Mouse (Mus musculus): ENCODE results near the gene Pde4d. TPM values are rescaled to one million over a fixed set of nuclear protein-coding genes. Genes with fewer than 3 reads are reported as not detected.

Gene Pde4d
- polyA plus RNA-seq, 1 experiment from 2014 or later = 16.7 TPM

DNA sequence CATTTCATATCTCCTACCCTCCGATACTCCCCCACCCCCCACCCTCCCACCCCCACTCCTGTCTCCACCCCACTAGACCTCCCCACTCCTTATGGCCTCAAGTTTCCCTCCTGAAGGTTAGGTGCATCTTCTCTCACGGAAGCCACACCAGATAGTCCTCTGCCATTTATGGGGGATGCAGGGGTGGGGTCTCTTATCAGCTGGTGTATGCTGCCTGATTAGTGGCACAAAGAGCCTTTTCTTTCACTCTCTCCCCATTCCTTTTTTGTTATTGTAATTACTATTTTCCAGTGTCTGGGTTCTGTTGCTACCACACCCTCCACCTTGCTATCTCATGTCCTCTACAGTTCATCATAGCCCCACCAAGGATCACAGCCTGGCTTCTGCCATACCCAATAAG is 1194.3 kb downstream of the Pde4d start:
- no peak for ATAC-seq (replicated peaks; ENCODE audit: low FRiP score)
- H3K36me3 ChIP-seq = no peaks in the 10 kb centered on the region
- H3K4me3 ChIP-seq (replicated peaks) = no peak overlapping the region
- H3K27me3 ChIP-seq = no peaks in the 10 kb centered on the region
- H3K4me1 ChIP-seq = 0 out of 2 replicates have a peak, but pooled peaks cover 3% of the 10 kb centered on the region
- H3K9ac ChIP-seq = no peak overlapping the region
- H3K27ac ChIP-seq = no peak overlapping the region
- WGBS = 85% methylated on average over 2 of the region's 2 CpGs
- no peak overlapping the region for H3K4me2 ChIP-seq
- H3K9me3 ChIP-seq (replicated peaks) = no peaks in the 10 kb centered on the region

DNA sequence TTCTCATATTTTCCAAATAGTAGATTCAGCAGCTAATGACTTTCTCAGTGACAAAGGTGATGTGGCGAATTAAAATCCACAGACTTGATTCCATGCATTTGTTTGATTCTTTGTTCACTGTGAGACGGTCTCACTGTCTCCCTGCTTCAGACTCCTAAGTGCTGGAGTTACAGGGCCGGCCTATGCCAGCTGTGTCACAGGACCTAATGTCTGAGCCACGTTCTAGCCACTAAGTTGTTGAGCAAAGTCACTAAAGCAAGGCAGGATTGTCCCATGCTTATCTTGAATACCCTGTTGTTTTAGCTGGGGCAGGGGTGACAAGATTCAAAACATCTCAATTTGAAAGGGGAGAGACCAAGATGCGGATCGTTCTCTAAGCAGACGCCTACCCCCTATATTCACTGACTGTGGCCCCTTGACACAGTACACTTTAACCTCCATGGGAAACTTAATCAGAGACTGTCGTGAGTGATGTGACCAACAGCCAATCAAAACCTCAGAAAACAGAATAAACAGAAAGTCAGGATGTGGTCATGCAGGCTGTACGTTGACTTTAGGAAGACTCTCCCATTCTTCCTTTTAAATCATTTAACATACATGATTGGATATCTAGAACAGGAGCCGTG is 1195.6 kb downstream of the Pde4d start:
- H3K36me3 ChIP-seq = no peaks in the 10 kb centered on the region
- no peak overlapping the region for H3K9ac ChIP-seq
- no peak overlapping the region for H3K4me2 ChIP-seq
- no peak for ATAC-seq (replicated peaks; ENCODE audit: low FRiP score)
- no peaks in the 10 kb centered on the region for H3K9me3 ChIP-seq (replicated peaks)
- WGBS = 49% methylated on average over 10 of the region's 10 CpGs
- H3K27ac ChIP-seq = no peak overlapping the region
- no peak overlapping the region for H3K4me3 ChIP-seq (replicated peaks)
- H3K27me3 ChIP-seq = no peaks in the 10 kb centered on the region
- 0 out of 2 replicates have a peak, but pooled peaks cover 3% of the 10 kb centered on the region for H3K4me1 ChIP-seq

DNA sequence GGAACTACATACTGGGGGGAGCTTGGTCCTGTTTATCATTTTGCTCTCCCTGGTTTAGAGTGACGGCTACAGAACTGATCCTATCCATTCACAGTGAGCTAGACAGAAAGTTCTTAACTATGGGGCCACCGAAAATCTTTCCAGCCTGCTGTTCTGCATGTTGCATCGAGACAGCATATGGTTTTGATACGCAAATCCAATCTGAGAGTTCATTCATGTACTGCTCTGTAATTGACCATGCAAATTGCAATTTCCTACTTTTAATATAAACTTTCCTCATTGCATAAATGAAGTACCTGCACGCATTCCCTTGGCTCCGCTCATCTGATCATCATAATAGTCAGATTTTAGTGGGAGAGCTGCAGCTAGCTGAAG is 1196.1 kb downstream of the Pde4d start:
- H3K9ac ChIP-seq = no peak overlapping the region
- 88% methylated on average over 6 of the region's 6 CpGs for WGBS
- H3K36me3 ChIP-seq = no peaks in the 10 kb centered on the region
- ATAC-seq (replicated peaks; ENCODE audit: low FRiP score) = no peak
- H3K4me2 ChIP-seq = no peak overlapping the region
- no peak overlapping the region for H3K27ac ChIP-seq
- H3K27me3 ChIP-seq = no peaks in the 10 kb centered on the region
- no peaks in the 10 kb centered on the region for H3K9me3 ChIP-seq (replicated peaks)
- 0 out of 2 replicates have a peak, but pooled peaks cover 3% of the 10 kb centered on the region for H3K4me1 ChIP-seq
- no peak overlapping the region for H3K4me3 ChIP-seq (replicated peaks)

DNA sequence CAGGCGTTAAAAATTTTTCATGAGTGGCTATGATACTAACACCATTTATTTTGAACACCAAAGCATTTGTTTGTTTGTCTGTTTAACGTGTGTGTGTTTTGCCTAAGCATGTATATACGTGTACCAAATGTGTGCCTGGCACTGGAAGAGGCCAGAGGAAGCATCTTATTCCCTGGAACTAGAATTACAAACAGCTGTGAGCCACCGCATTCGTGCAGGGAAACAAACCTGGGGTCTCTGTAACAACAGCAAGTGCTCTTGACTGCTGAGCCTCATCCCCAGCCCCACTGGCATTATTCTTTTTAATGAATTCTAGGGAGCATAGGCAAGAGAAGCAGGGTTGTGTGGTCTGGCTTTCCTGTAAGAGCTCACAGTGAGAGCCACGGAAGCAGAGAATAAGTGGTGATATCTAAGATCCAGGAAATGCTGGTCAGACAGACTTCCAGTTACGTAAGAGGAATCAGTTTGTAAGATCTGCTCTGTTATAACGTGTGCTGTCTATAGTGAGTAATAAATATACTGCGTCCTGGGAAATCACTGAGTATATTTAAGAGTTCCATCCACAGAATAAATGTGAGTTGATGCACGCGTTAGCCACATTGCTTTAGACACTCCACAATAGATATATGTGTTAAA is 1197.0 kb downstream of the Pde4d start:
- WGBS = 69% methylated on average over 11 of the region's 11 CpGs
- no peak overlapping the region for H3K4me3 ChIP-seq (replicated peaks)

DNA sequence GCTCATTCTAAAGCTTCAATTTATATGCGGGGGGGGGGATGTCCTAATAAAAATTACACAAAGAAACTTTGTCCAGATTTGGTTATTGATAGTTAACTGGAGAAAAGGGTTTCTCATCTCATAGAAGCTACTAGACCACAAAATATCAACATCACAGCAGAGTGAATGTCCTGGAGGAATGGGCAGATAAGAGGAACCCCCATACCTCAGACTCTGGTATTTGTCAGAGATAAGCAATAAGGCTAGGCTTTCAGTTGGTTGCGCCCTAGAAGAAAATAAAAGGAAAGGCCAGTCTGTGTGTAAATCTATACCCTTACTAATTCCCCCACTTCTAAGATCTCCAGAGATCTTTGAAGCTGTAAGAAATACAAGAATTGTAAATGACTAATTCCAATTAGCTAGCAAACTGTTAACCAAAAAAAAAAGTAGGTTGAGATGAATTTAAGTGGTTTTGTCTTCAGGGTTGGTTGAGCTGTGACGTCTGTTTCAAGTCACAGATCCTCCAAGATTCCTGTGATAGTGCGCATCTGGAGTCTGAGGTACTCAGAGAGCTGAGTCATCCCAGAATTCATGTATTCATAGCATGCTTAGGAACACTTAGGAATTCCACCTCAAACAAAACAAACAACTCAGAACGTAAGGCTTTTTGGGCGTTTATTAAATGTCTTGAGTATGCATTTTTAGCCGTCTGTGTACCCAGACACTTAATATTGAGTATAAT is 1197.9 kb downstream of the Pde4d start:
- H3K27ac ChIP-seq = no peak overlapping the region
- no peaks in the 10 kb centered on the region for H3K36me3 ChIP-seq
- H3K4me3 ChIP-seq (replicated peaks) = no peak overlapping the region
- H3K4me2 ChIP-seq = no peak overlapping the region
- WGBS = 77% methylated on average over 7 of the region's 7 CpGs
- ATAC-seq (replicated peaks; ENCODE audit: low FRiP score) = no peak
- peaks cover 5% of the 10 kb centered on the region; the same call in 1 of the 2 replicates for H3K4me1 ChIP-seq
- H3K9me3 ChIP-seq (replicated peaks) = no peaks in the 10 kb centered on the region
- no peak overlapping the region for H3K9ac ChIP-seq
- no peaks in the 10 kb centered on the region for H3K27me3 ChIP-seq

More for the DNA sequence above, 1197.0 kb downstream of the Pde4d start:
- no peak overlapping the region for H3K4me2 ChIP-seq
- ATAC-seq (replicated peaks; ENCODE audit: low FRiP score) = no peak
- H3K36me3 ChIP-seq = no peaks in the 10 kb centered on the region
- H3K4me1 ChIP-seq = no peaks in the 10 kb centered on the region
- H3K9me3 ChIP-seq (replicated peaks) = no peaks in the 10 kb centered on the region
- H3K27me3 ChIP-seq = no peaks in the 10 kb centered on the region
- no peak overlapping the region for H3K9ac ChIP-seq
- no peak overlapping the region for H3K27ac ChIP-seq

DNA sequence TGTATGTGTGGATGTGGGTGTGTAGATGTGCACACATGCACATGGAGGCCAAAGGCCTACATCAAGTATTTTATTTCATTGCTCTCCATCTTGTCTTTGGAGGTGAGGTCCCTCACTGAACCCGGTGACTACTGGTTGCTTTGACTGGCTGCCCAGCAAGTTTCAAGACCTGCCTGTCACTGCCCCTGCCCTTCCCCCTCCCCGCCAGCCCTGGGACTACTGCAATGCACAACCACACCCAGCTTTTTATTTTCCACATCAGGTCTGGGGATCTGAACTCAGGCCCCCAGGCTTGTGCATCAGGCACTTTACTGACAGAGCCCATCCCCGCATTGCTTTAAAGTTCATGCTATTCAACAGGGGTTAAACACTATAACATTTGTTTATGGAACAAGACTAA is 1198.6 kb downstream of the Pde4d start:
- no peak overlapping the region for H3K9ac ChIP-seq
- H3K27ac ChIP-seq = no peak overlapping the region
- no peaks in the 10 kb centered on the region for H3K36me3 ChIP-seq
- no peaks in the 10 kb centered on the region for H3K27me3 ChIP-seq
- 84% methylated on average over 3 of the region's 3 CpGs for WGBS
- no peaks in the 10 kb centered on the region for H3K9me3 ChIP-seq (replicated peaks)
- H3K4me2 ChIP-seq = no peak overlapping the region
- no peak overlapping the region for H3K4me3 ChIP-seq (replicated peaks)
- ATAC-seq (replicated peaks; ENCODE audit: low FRiP score) = no peak
- peaks cover 11% of the 10 kb centered on the region; the same call in 1 of the 2 replicates for H3K4me1 ChIP-seq

DNA sequence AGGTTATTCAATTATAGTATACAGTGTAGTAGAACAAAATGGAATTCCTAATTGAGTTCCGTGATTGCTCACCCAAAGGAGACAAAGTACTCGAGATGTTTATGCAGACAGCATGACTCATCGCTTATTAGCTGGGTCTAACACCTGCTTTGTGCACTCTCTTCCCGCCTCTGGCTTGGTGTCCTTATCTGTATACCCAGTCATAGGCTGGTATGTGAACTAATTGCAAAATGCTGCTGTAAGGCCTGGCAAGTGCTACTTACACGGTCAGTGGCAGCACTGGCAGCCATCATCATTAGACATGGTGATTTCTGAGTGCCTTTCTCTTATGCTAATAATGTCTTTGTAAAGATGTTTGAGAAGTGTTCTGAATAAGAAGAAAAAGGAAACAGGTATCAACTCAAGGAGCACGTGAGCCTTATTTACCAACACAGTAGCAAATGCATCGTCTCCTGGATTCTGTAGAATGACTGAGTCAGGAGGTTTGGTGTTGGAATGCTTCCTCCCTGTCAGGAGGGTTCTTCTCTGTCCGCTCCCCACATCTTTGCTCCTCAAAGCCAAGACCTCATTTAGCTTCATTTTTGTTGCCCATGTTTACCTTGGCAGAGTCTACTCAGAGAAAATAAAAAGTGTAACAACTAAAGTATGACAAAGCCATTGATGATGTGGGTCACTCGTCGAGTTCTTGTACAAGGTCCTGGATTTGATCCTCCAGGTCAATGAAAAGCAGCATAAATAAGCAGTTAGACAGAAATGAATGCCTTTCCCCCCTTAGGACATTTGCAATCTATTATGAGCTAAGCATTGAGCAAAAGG is 1202.2 kb downstream of the Pde4d start:
- Histone ChIP-seq H3K9me3 (replicated peaks) (no peaks in the 10 kb centered on the region), H3K9ac (no peak overlapping the region), H3K4me3 (replicated peaks) (no peak overlapping the region), H3K36me3 (no peaks in the 10 kb centered on the region), H3K4me2 (no peak overlapping the region), H3K27me3 (no peaks in the 10 kb centered on the region), H3K27ac (no peak overlapping the region), H3K4me1 (peaks cover 13% of the 10 kb centered on the region; the same call in 1 of the 2 replicates)
- ATAC-seq (replicated peaks; ENCODE audit: low FRiP score) = peak; percentile 83
- WGBS = 66% methylated on average over 10 of the region's 10 CpGs

DNA sequence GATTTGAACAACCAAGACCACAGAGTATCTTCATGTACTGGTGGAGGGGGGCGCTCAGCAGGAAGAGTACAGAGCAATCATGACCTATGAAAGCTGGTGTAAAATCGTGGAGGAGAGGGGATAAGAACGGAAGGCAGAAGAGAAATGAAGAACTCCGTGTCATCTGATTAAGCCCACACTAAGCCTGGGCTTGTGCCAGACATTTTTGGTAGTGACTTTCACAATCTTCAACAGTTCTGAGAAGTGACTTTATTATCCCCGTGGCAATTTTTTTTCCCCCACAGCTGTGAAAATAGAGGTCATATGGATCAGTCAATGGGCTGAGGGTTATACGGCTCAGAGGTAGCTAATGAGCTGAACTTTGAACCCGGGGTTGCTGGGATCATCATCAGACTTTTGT is 1202.9 kb downstream of the Pde4d start:
- WGBS = 41% methylated on average over 7 of the region's 7 CpGs
- Histone ChIP-seq H3K27me3 (no peaks in the 10 kb centered on the region), H3K4me1 (peaks cover 13% of the 10 kb centered on the region; the same call in 1 of the 2 replicates), H3K36me3 (no peaks in the 10 kb centered on the region), H3K9ac (no peak overlapping the region), H3K4me2 (no peak overlapping the region), H3K9me3 (replicated peaks) (no peaks in the 10 kb centered on the region), H3K27ac (no peak overlapping the region), H3K4me3 (replicated peaks) (no peak overlapping the region)
- no peak; the same call in 1 of the 2 replicates for ATAC-seq (replicated peaks; ENCODE audit: low FRiP score)

DNA sequence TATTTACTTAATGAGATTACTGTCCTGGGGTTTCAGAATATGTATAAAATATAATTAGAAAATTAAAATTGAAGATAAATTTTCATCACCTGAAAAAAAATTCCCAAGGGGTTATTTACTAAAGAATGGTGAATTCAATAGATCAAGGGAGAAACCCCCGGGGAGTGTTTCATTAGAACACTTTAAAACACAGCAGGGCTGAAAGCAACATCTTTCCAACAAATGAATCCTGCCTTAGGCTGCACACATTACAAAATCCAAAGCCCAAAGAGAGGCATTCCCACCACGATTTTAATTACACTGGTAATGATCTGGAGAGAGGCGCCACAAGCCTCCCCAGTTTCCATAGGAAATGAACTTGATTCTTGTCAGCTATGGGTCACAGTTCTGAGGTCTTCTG is 1205.6 kb downstream of the Pde4d start:
- Histone ChIP-seq H3K27ac (no peak overlapping the region), H3K4me2 (no peak overlapping the region), H3K27me3 (no peaks in the 10 kb centered on the region), H3K36me3 (no peaks in the 10 kb centered on the region), H3K4me3 (replicated peaks) (no peak overlapping the region), H3K9me3 (replicated peaks) (no peaks in the 10 kb centered on the region), H3K4me1 (peaks cover 19% of the 10 kb centered on the region; the same call in 1 of the 2 replicates), H3K9ac (no peak overlapping the region)
- ATAC-seq (replicated peaks; ENCODE audit: low FRiP score) = no peak
- WGBS = 52% methylated on average over 3 of the region's 3 CpGs

DNA sequence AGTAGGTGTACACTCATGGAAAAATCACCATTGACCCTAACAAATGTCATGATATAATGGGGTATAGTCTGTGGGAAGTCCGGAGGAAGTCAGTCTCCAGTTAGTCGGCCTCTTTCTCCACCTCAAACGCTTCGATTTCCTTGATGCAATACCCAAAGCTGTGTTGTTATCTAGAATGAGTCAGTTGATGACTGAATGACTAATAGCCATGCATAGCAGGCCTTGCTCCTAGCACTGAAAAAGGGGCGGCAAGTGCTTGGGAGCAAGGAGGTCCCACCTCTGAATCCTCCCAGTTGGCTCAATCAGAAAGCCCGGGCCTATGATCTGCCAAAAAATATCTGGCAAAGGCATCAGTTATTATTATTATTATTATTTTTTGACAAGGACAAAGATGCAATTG is 1209.4 kb downstream of the Pde4d start:
- Histone ChIP-seq H3K27ac (no peak overlapping the region), H3K9me3 (replicated peaks) (no peaks in the 10 kb centered on the region), H3K4me2 (no peak overlapping the region), H3K4me3 (replicated peaks) (no peak overlapping the region), H3K27me3 (no peaks in the 10 kb centered on the region), H3K36me3 (no peaks in the 10 kb centered on the region), H3K9ac (no peak overlapping the region), H3K4me1 (peaks cover 14% of the 10 kb centered on the region; the same call in 1 of the 2 replicates)
- ATAC-seq (replicated peaks; ENCODE audit: low FRiP score) = no peak
- 65% methylated on average over 6 of the region's 6 CpGs for WGBS

DNA sequence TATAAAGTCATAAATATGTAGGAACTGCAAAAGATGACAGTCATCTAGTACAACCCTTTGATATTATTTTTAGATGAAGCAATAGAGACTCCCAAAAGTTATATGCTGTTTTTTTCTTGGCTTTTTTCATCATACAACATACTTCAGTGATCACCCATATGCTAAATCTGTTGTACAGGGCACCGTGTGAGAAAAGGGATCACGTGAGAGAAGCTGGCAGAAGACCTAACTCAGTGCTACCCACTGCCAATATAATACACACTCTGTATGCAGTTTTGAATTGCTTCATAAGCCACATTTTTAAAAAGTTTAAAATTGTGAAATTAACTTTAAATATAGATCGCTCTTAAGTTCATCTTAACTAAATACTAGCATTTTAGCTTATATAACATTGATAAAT is 1211.6 kb downstream of the Pde4d start:
- Histone ChIP-seq H3K4me1 (peaks cover 26% of the 10 kb centered on the region), H3K27ac (no peak overlapping the region), H3K9me3 (replicated peaks) (no peaks in the 10 kb centered on the region), H3K4me2 (no peak overlapping the region), H3K27me3 (no peaks in the 10 kb centered on the region), H3K9ac (no peak overlapping the region), H3K4me3 (replicated peaks) (no peak overlapping the region), H3K36me3 (no peaks in the 10 kb centered on the region)
- no peak for ATAC-seq (replicated peaks; ENCODE audit: low FRiP score)
- 85% methylated on average over 3 of the region's 3 CpGs for WGBS
